Mouse (Mus musculus): ENCODE measurements at regions not wholly inside any gene's neighbourhood (a gene's known extent, or its start where the extent isn't known, plus 50 kb on each side); places are given as distances from the start of the nearest gene placed in this dataset.

DNA sequence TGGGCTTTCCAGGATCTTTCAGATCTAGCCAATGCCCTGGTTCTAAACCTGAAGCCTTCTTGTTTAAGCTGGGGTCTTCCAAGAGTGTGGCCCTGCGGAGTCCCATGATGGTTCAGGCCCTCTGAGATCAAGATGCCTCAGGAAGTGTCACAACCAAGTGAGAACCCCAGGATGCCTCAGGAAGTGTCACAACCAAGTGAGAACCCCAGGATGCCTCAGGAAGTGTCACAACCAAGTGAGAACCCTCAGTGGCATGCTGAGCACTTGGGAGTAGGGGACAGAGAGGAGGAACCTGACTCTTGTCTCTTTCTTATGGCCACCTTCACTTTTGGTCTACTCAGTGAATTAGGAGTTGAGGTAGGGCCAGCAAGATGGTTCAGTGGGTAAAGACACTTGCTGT, 114.9 kb upstream of the Zc3h12a start:
- TF ChIP-seq CTCF (IDR thresholded peaks at IDR 0.05; ENCODE audit: low read depth) = no peak
- no peak for TF ChIP-seq EP300 (optimal IDR thresholded peaks at IDR 0.05)
